Comparison of ENCODE assay signal across 22 mouse cellular contexts in genomic region chr7:132231476-132231875, GRCm38 (mm10).
DNase-seq lines count a peak whose midpoint lies in the region; ATAC-seq lines count a peak whose summit lies in the region.
"Had no signal": no experiment of that assay in that cellular context is flagged by ENCODE, and none has a peak within 500 bp of the region (broad histone marks: within the 10 kb centered on the region; RNA-seq: fewer than 3 reads in every experiment).

No protein-coding gene starts in this region.

- peaks cover 16% of the 10 kb centered on the region for H3K36me3 ChIP-seq in hindbrain, embryonic 10.5 days
- no peaks in the 10 kb centered on the region for H3K36me3 ChIP-seq in hindbrain, embryonic 11.5 days (ENCODE audit: control insufficient read depth, insufficient read depth, low read length)
- H3K36me3 ChIP-seq in midbrain, embryonic 11.5 days (ENCODE audit: control insufficient read depth, insufficient read depth, low read length) = no peaks in the 10 kb centered on the region; the same call in 1 of the 2 replicates
- no peaks in the 10 kb centered on the region for H3K36me3 ChIP-seq in midbrain, embryonic 14.5 days (ENCODE audit: control insufficient read depth, insufficient read depth, low read length)
- H3K36me3 ChIP-seq in stomach, embryonic 16.5 days (ENCODE audit: control insufficient read depth, insufficient read depth, low read length) = no peaks in the 10 kb centered on the region
- H3K36me3 ChIP-seq: liver, embryonic 15.5 days; midbrain, embryonic 15.5 days; neural tube, embryonic 15.5 days had no signal

- no peak overlapping the region for H3K4me3 ChIP-seq in hindbrain, embryonic 10.5 days
- H3K4me3 ChIP-seq in hindbrain, embryonic 11.5 days (ENCODE audit: low read depth, low read length) = no peak overlapping the region
- no peak overlapping the region for H3K4me3 ChIP-seq in midbrain, embryonic 11.5 days (ENCODE audit: low read depth, low read length)
- H3K4me3 ChIP-seq in midbrain, embryonic 14.5 days (replicated peaks; ENCODE audit: low read depth, low read length) = no peak overlapping the region
- H3K4me3 ChIP-seq in stomach, embryonic 16.5 days (replicated peaks; ENCODE audit: low read length) = no peak overlapping the region
- H3K4me3 ChIP-seq: forebrain, embryonic 13.5 days; heart, adult 2 months; limb, embryonic 15.5 days; liver, embryonic 15.5 days; midbrain, embryonic 15.5 days; neural tube, embryonic 15.5 days had no signal

- no peak for ATAC-seq in hindbrain, embryonic 11.5 days (ENCODE audit: low FRiP score)
- no peak for ATAC-seq in midbrain, embryonic 11.5 days (ENCODE audit: low FRiP score)
- ATAC-seq in midbrain, embryonic 14.5 days (ENCODE audit: low FRiP score, low TSS enrichment) = no peak
- peak; percentile 69; the same call in 1 of the 2 replicates for ATAC-seq in stomach, embryonic 16.5 days (ENCODE audit: insufficient read depth, low FRiP score)
- ATAC-seq: forebrain, embryonic 13.5 days; hindbrain, postnatal 0 days; midbrain, embryonic 15.5 days; Patski had no signal

- no peaks in the 10 kb centered on the region for H3K27me3 ChIP-seq in hindbrain, embryonic 10.5 days (ENCODE audit: insufficient read depth, poor library complexity, severe bottlenecking)
- H3K27me3 ChIP-seq in hindbrain, embryonic 11.5 days (ENCODE audit: control insufficient read depth, insufficient read depth, low read length) = no peaks in the 10 kb centered on the region
- no peaks in the 10 kb centered on the region for H3K27me3 ChIP-seq in midbrain, embryonic 11.5 days (ENCODE audit: control insufficient read depth, insufficient read depth, low read length)
- no peaks in the 10 kb centered on the region for H3K27me3 ChIP-seq in midbrain, embryonic 14.5 days (ENCODE audit: control insufficient read depth, insufficient read depth, low read length)
- H3K27me3 ChIP-seq in stomach, embryonic 16.5 days (ENCODE audit: control insufficient read depth, insufficient read depth, low read length) = no peaks in the 10 kb centered on the region
- H3K27me3 ChIP-seq: forebrain, embryonic 13.5 days; limb, embryonic 15.5 days; liver, embryonic 15.5 days; midbrain, embryonic 15.5 days; neural tube, embryonic 15.5 days; Patski had no signal

- H3K9ac ChIP-seq in hindbrain, embryonic 11.5 days (ENCODE audit: low read depth, low read length) = no peak overlapping the region
- no peak overlapping the region for H3K9ac ChIP-seq in midbrain, embryonic 11.5 days (ENCODE audit: low read length)
- H3K9ac ChIP-seq in midbrain, embryonic 14.5 days (replicated peaks; ENCODE audit: low read length) = no peak overlapping the region
- no peak overlapping the region for H3K9ac ChIP-seq in stomach, embryonic 16.5 days (ENCODE audit: low read length)
- H3K9ac ChIP-seq: forebrain, embryonic 13.5 days; limb, embryonic 15.5 days; liver, embryonic 15.5 days; midbrain, embryonic 15.5 days; neural tube, embryonic 15.5 days had no signal

- peak overlapping the region; percentile 23; the same call in 1 of the 2 replicates for H3K27ac ChIP-seq in hindbrain, embryonic 10.5 days
- no peak overlapping the region for H3K27ac ChIP-seq in hindbrain, embryonic 11.5 days (ENCODE audit: low read depth, low read length)
- H3K27ac ChIP-seq in midbrain, embryonic 11.5 days (ENCODE audit: low read depth, low read length) = no peak overlapping the region
- no peak overlapping the region for H3K27ac ChIP-seq in midbrain, embryonic 14.5 days (replicated peaks; ENCODE audit: low read depth, low read length)
- peak overlapping the region; percentile 63; the same call in 1 of the 2 replicates for H3K27ac ChIP-seq in stomach, embryonic 16.5 days (ENCODE audit: low read length)
- H3K27ac ChIP-seq: forebrain, embryonic 13.5 days; heart, adult 2 months; hindbrain, postnatal 0 days; limb, embryonic 15.5 days; liver, embryonic 15.5 days; midbrain, embryonic 15.5 days; neural tube, embryonic 15.5 days had no signal

- no peaks in the 10 kb centered on the region for H3K9me3 ChIP-seq in hindbrain, embryonic 10.5 days
- H3K9me3 ChIP-seq in hindbrain, embryonic 11.5 days (ENCODE audit: control insufficient read depth, low read length) = no peaks in the 10 kb centered on the region
- H3K9me3 ChIP-seq in midbrain, embryonic 11.5 days (ENCODE audit: control insufficient read depth, low read length) = no peaks in the 10 kb centered on the region
- H3K9me3 ChIP-seq in midbrain, embryonic 14.5 days (ENCODE audit: control insufficient read depth, low read length) = no peaks in the 10 kb centered on the region
- H3K9me3 ChIP-seq in stomach, embryonic 16.5 days (replicated peaks; ENCODE audit: control insufficient read depth, low read length) = no peaks in the 10 kb centered on the region
- H3K9me3 ChIP-seq: forebrain, embryonic 13.5 days; limb, embryonic 15.5 days; liver, embryonic 15.5 days; midbrain, embryonic 15.5 days; neural tube, embryonic 15.5 days had no signal

- WGBS in hindbrain, embryonic 10.5 days = 90% methylated on average over 3 of the region's 3 CpGs
- 88% methylated on average over 3 of the region's 3 CpGs for WGBS in hindbrain, embryonic 11.5 days
- 90% methylated on average over 3 of the region's 3 CpGs for WGBS in midbrain, embryonic 11.5 days
- 95% methylated on average over 3 of the region's 3 CpGs for WGBS in midbrain, embryonic 14.5 days
- 63% methylated on average over 3 of the region's 3 CpGs for WGBS in stomach, embryonic 16.5 days

- H3K4me2 ChIP-seq in hindbrain, embryonic 11.5 days (replicated peaks; ENCODE audit: low read depth, low read length) = no peak overlapping the region
- no peak overlapping the region for H3K4me2 ChIP-seq in midbrain, embryonic 11.5 days
- H3K4me2 ChIP-seq in midbrain, embryonic 14.5 days (ENCODE audit: low read length) = no peak overlapping the region
- no peak overlapping the region for H3K4me2 ChIP-seq in stomach, embryonic 16.5 days (ENCODE audit: low read depth, low read length)
- H3K4me2 ChIP-seq: forebrain, embryonic 13.5 days; limb, embryonic 15.5 days; liver, embryonic 15.5 days; midbrain, embryonic 15.5 days; neural tube, embryonic 15.5 days had no signal

- DNase-seq in hindbrain, embryonic 10.5 days (ENCODE audit: low spot score) = no peak
- DNase-seq in hindbrain, embryonic 11.5 days (ENCODE audit: low spot score) = no peak
- DNase-seq in midbrain, embryonic 11.5 days (ENCODE audit: low spot score, missing footprints) = peak; percentile 67
- no peak for DNase-seq in midbrain, embryonic 14.5 days
- DNase-seq in c-Kit-positive CD71-positive TER-119-positive erythroid progenitor cells, embryonic 14.5 days (ENCODE audit: low spot score) = peak; percentile 28
- DNase-seq in testis, postnatal 14 days (ENCODE audit: low spot score) = no peak
- DNase-seq: adrenal gland, adult 8-10 months; gastrocnemius, postnatal 14 days; heart, adult 2 months; heart, postnatal 36 days; kidney, adult 2 months; kidney, postnatal 10 days; right cerebral cortex, postnatal 14 days; thymus, postnatal 25 days had no signal

- peaks cover 50% of the 10 kb centered on the region for H3K4me1 ChIP-seq in hindbrain, embryonic 10.5 days (replicated peaks)
- no peaks in the 10 kb centered on the region for H3K4me1 ChIP-seq in hindbrain, embryonic 11.5 days (replicated peaks; ENCODE audit: control insufficient read depth, insufficient read depth, low read length)
- H3K4me1 ChIP-seq in midbrain, embryonic 11.5 days (ENCODE audit: control insufficient read depth, insufficient read depth, low read length) = peaks cover 6% of the 10 kb centered on the region
- no peaks in the 10 kb centered on the region; the same call in 1 of the 2 replicates for H3K4me1 ChIP-seq in midbrain, embryonic 14.5 days (ENCODE audit: control insufficient read depth, insufficient read depth, low read length)
- H3K4me1 ChIP-seq in stomach, embryonic 16.5 days (ENCODE audit: control insufficient read depth, insufficient read depth, low read length) = peaks cover 13% of the 10 kb centered on the region
- H3K4me1 ChIP-seq: liver, embryonic 15.5 days; midbrain, embryonic 15.5 days; neural tube, embryonic 15.5 days had no signal

Comparison
In these comparisons a context has a peak if more than half of its experiments do, and no peak if none do; other contexts are left out.
1. DNase-seq: peak in midbrain, embryonic 11.5 days (single experiment) and c-Kit-positive CD71-positive TER-119-positive erythroid progenitor cells, embryonic 14.5 days (single experiment); none in hindbrain, embryonic 10.5 days (single experiment), hindbrain, embryonic 11.5 days (single experiment), midbrain, embryonic 14.5 days (single experiment) and testis, postnatal 14 days (single experiment).
2. H3K27ac ChIP-seq: peak in hindbrain, embryonic 10.5 days (single experiment) and stomach, embryonic 16.5 days (single experiment); none in hindbrain, embryonic 11.5 days (single experiment), midbrain, embryonic 11.5 days (single experiment) and midbrain, embryonic 14.5 days (single experiment).